Mouse (Mus musculus): ENCODE measurements around the gene Rrm1. TPM values are rescaled to one million over a fixed set of nuclear protein-coding genes. Genes with fewer than 3 reads are reported as not detected.
"Not testable (repeated sequence)": the region's sequence is repeated elsewhere in the genome, so short reads cannot be mapped to it uniquely, and the experiment has no call there.

Gene Rrm1
- polyA plus RNA-seq, 1 experiment from 2014 or later = 66.4 TPM

DNA sequence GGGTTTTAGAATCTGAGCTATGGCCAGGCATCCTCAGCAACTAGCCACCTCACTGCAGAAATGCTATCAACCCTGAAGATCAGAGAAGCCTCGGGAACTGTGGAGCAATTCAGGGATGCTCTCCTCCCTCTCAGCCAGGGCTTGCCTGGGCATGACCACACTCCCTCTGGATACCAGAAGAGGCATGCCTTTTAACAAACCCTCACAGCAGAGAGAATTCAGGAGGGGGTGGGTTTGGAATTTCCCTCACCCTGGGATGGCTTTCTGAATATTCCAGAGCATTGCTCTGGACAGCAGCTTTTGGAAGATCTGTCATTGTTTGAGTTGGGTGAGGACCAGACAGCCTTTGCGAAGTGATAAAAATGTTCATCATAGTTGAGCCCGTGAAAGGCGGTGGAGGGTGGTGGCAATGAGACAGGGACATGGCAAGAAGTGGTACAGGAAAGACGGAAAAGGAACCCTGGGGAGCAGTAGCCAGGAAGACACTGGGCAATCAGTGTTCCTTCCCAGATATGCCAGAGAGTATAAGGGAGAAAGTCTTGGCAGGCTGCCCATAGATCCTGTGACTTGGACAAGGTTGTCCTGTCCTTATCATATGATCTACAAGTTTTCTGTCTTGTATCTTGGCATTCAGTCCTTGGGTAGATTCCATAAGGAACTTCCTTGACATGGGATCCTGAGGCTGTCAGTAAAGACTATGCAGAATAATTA is 38.0 kb downstream of the Rrm1 start:
- Histone ChIP-seq H3K27ac (ENCODE audit: low read depth) (no peak overlapping the region), H3K4me3 (ENCODE audit: low read depth, low read length) (no peak overlapping the region), H3K36me3 (replicated peaks; ENCODE audit: insufficient read depth, low read length) (no peaks in the 10 kb centered on the region), H3K9ac (replicated peaks) (no peak overlapping the region), H3K27me3 (ENCODE audit: insufficient read depth, low read length) (no peaks in the 10 kb centered on the region), H3K9me3 (ENCODE audit: low read length) (no peaks in the 10 kb centered on the region), H3K4me1 (ENCODE audit: insufficient read depth) (no peaks in the 10 kb centered on the region), H3K4me2 (ENCODE audit: low read depth, low read length) (no peak overlapping the region)
- 62% methylated on average over 5 of the region's 5 CpGs for WGBS (ENCODE audit: insufficient replicate concordance)
- DNase-seq = no peak
- TF ChIP-seq EP300 (IDR thresholded peaks at IDR 0.05; ENCODE audit: low read depth) (no peak), CTCF (IDR thresholded peaks at IDR 0.05; ENCODE audit: low read depth) (no peak)
- ATAC-seq = no peak

DNA sequence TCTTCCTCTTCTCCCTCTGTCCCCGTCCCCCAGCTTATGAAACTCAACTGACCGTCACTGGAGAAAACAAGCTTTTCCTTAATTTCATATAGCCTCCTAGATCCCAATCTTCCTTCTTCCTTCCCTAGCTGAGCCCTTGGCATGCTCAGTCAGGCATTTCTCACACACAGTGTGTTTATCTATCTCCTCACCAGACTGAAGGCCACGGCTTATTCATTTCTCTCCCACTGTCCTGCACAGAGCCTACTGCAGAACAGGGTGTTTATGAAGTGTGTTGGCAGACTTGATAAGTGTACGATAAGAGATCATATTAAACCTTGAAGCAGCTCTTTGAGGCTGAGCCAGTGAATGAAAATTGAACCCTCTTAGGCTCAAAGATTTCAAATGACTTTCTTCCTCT is 39.3 kb downstream of the Rrm1 start:
- Histone ChIP-seq H3K36me3 (replicated peaks; ENCODE audit: insufficient read depth, low read length) (no peaks in the 10 kb centered on the region), H3K4me1 (ENCODE audit: insufficient read depth) (no peaks in the 10 kb centered on the region), H3K9me3 (ENCODE audit: low read length) (no peaks in the 10 kb centered on the region), H3K4me2 (ENCODE audit: low read depth, low read length) (no peak overlapping the region), H3K27me3 (ENCODE audit: insufficient read depth, low read length) (no peaks in the 10 kb centered on the region), H3K9ac (replicated peaks) (no peak overlapping the region), H3K27ac (ENCODE audit: low read depth) (no peak overlapping the region), H3K4me3 (ENCODE audit: low read depth, low read length) (no peak overlapping the region)
- DNase-seq = no peak
- TF ChIP-seq EP300 (IDR thresholded peaks at IDR 0.05; ENCODE audit: low read depth) (no peak), CTCF (IDR thresholded peaks at IDR 0.05; ENCODE audit: low read depth) (no peak)
- ATAC-seq = no peak
- WGBS (ENCODE audit: insufficient replicate concordance) = 66% methylated on average over 4 of the region's 4 CpGs

DNA sequence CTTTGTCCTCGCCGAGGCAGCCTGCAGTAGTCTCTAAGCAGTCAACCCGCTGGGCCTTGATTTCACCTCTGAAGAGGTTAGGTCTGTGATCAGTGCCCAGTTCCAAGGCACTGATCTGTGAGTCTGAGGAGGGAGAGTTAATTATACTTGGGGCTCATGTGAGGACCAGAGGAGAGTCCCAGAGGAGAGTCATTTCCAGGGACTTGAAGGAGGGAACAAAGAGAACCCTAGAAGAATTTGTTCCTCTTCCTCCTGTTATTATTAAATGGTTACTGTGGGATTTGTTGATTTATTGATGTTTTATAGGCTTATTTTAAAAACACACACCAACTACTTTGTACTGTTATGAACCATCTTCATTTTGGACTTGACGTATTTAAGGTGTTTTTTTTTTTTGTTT is 40.1 kb downstream of the Rrm1 start, which contains the start of gene Olfr543:
Olfr543 (minus strand) TSS at position 101 of the 400 bp plus-strand sequence.
- no peak within 1 kb of the TSS for H3K4me2 ChIP-seq (ENCODE audit: low read depth, low read length)
- H3K9me3 ChIP-seq (ENCODE audit: low read length) = no peaks in the 10 kb centered on the region
- no peak within 1 kb of the TSS for H3K4me3 ChIP-seq (ENCODE audit: low read depth, low read length)
- no peak within 1 kb of the TSS for H3K27ac ChIP-seq (ENCODE audit: low read depth)
- ATAC-seq (no peak), DNase-seq (no peak)
- no peaks in the 10 kb centered on the region for H3K36me3 ChIP-seq (replicated peaks; ENCODE audit: insufficient read depth, low read length)
- no peak within 1 kb of the TSS for H3K9ac ChIP-seq (replicated peaks)
- no peaks in the 10 kb centered on the region for H3K27me3 ChIP-seq (ENCODE audit: insufficient read depth, low read length)
- 85% methylated on average over 4 of the region's 4 CpGs for WGBS (ENCODE audit: insufficient replicate concordance)
- TF ChIP-seq CTCF (IDR thresholded peaks at IDR 0.05; ENCODE audit: low read depth) = no peak
- no peak for TF ChIP-seq EP300 (IDR thresholded peaks at IDR 0.05; ENCODE audit: low read depth)
- H3K4me1 ChIP-seq (ENCODE audit: insufficient read depth) = 0 out of 2 replicates have a peak, but pooled peaks cover 5% of the 10 kb centered on the region

DNA sequence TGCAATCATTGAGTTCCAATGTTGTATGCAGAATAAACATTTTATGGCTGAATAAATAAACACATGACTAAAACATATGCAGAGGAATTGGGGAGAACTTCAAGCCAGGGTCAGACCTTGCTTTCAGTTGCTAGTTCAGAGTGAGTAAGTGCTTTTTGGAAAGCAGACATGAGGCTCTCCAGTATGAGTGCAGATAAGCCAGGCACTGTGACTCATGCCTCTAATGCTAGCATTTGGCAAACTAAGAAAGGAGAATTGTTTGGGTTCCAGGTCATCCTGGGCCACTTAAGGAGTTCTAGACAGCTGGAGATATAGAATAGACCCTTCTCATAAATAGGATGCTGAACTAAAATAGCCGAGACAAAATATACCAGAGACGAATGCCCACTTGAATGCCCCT is 42.2 kb downstream of the Rrm1 start:
- TF ChIP-seq EP300 (IDR thresholded peaks at IDR 0.05; ENCODE audit: low read depth) = no peak
- no peak for TF ChIP-seq CTCF (IDR thresholded peaks at IDR 0.05; ENCODE audit: low read depth)
- ATAC-seq = no peak

DNA sequence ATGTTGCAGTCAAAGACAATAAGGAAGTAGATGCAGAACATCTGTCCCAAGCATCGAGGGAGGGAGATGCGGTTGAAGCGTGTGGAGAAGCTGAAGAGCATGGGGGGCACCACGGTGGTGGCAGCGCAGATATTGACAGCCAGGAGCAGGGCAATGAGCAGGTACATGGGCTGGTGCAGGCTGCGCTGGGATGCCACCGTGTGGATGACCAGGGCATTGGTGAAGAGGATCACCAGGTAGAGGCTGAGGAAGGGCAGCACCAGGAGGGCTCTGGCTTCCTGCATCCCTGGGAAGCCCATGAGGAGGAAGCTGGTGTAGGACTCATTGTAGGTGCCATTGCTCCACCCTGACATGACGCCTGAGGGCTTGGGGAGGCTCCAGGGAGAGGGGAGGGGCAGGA is 43.3 kb downstream of the Rrm1 start:
- H3K4me2 ChIP-seq (ENCODE audit: low read depth, low read length); H3K4me3 ChIP-seq (ENCODE audit: low read depth, low read length); ATAC-seq; H3K4me1 ChIP-seq (ENCODE audit: insufficient read depth); DNase-seq; H3K36me3 ChIP-seq (replicated peaks; ENCODE audit: insufficient read depth, low read length); H3K27ac ChIP-seq (ENCODE audit: low read depth); H3K9ac ChIP-seq (replicated peaks); H3K9me3 ChIP-seq (ENCODE audit: low read length); H3K27me3 ChIP-seq (ENCODE audit: insufficient read depth, low read length): not testable (repeated sequence)
- WGBS (ENCODE audit: insufficient replicate concordance) = 65% methylated on average over 7 of the region's 8 CpGs
- TF ChIP-seq CTCF (IDR thresholded peaks at IDR 0.05; ENCODE audit: low read depth) = 0 out of 2 replicates have a peak, but pooled peaks have one; percentile 15

More for the DNA sequence above, 42.2 kb downstream of the Rrm1 start:
- DNase-seq = no peak
- WGBS (ENCODE audit: insufficient replicate concordance) = 84% methylated on average over 2 of the region's 2 CpGs
- Histone ChIP-seq H3K9me3 (ENCODE audit: low read length) (no peaks in the 10 kb centered on the region), H3K27ac (ENCODE audit: low read depth) (no peak overlapping the region), H3K4me1 (ENCODE audit: insufficient read depth) (0 out of 2 replicates have a peak, but pooled peaks cover 5% of the 10 kb centered on the region), H3K9ac (replicated peaks) (no peak overlapping the region), H3K4me3 (ENCODE audit: low read depth, low read length) (no peak overlapping the region), H3K27me3 (ENCODE audit: insufficient read depth, low read length) (no peaks in the 10 kb centered on the region), H3K36me3 (replicated peaks; ENCODE audit: insufficient read depth, low read length) (no peaks in the 10 kb centered on the region), H3K4me2 (ENCODE audit: low read depth, low read length) (no peak overlapping the region)

DNA sequence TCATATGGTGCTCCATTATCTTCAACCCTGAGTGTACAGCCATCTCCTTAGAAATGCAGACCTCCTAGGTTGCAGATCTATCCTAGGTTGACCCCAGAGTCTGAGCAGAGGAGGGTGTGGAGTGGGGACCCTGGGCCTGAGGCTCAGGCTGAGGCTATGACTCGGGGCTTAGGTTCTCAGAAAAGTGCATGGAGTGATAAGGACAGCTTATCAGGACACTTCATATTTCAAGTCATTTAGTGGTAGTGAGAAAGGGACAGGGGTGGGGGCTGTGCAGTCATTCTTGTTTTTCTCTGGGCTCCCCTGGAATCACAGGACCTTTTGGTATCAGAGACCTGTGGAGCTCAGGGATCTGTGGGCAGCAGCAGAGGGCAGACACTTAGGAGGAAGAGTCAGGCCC is 44.6 kb downstream of the Rrm1 start:
- Histone ChIP-seq H3K27me3 (ENCODE audit: insufficient read depth, low read length) (no peaks in the 10 kb centered on the region), H3K4me3 (ENCODE audit: low read depth, low read length) (no peak overlapping the region), H3K9me3 (ENCODE audit: low read length) (no peaks in the 10 kb centered on the region), H3K36me3 (replicated peaks; ENCODE audit: insufficient read depth, low read length) (no peaks in the 10 kb centered on the region), H3K9ac (replicated peaks) (no peak overlapping the region), H3K27ac (ENCODE audit: low read depth) (no peak overlapping the region), H3K4me2 (ENCODE audit: low read depth, low read length) (no peak overlapping the region), H3K4me1 (ENCODE audit: insufficient read depth) (0 out of 2 replicates have a peak, but pooled peaks cover 5% of the 10 kb centered on the region)
- no peak for DNase-seq
- ATAC-seq = no peak
- no peak for TF ChIP-seq EP300 (IDR thresholded peaks at IDR 0.05; ENCODE audit: low read depth)
- no peak for TF ChIP-seq CTCF (IDR thresholded peaks at IDR 0.05; ENCODE audit: low read depth)
- WGBS (ENCODE audit: insufficient replicate concordance) = 44% methylated on average over 1 of the region's 1 CpGs
